Comparison of ENCODE assay signal across 7 mouse cellular contexts in genomic region chr12:100778276-100778933, GRCm38 (mm10). TPM values are rescaled to one million over a fixed set of nuclear protein-coding genes. Genes with fewer than 3 reads are reported as not detected.
DNase-seq lines count a peak whose midpoint lies in the region; ATAC-seq and TF ChIP-seq lines count a peak whose summit lies in the region.

No protein-coding gene starts in this region.

- H3K4me3 ChIP-seq in lung, embryonic 15.5 days, result 0 out of 2 replicates have a peak overlapping the region, but pooled peaks have one; percentile 42
- H3K4me3 ChIP-seq in embryonic facial prominence, embryonic 15.5 days (replicated peaks), result peak overlapping the region; percentile 39
- no peak overlapping the region for H3K4me3 ChIP-seq in intestine, embryonic 16.5 days (ENCODE audit: low read length)
- H3K4me3 ChIP-seq in olfactory bulb, adult 2 months (ENCODE audit: insufficient read depth, low read depth, low read length), result peak overlapping the region; percentile 52

- ATAC-seq in lung, embryonic 15.5 days (ENCODE audit: borderline replicate concordance, extremely low read depth, low FRiP score, low TSS enrichment), result peak; percentile 5; the same call in 1 of the 2 replicates
- no peak for ATAC-seq in embryonic facial prominence, embryonic 15.5 days (ENCODE audit: insufficient number of reproducible peaks, low FRiP score, low TSS enrichment, low read depth)
- ATAC-seq in intestine, embryonic 16.5 days, result peak; percentile 14

- peak overlapping the region; percentile 66 for H3K4me2 ChIP-seq in lung, embryonic 15.5 days
- H3K4me2 ChIP-seq in embryonic facial prominence, embryonic 15.5 days (replicated peaks), result peak overlapping the region; percentile 51
- H3K4me2 ChIP-seq in intestine, embryonic 16.5 days (ENCODE audit: low read depth, low read length), result no peak overlapping the region

- no peaks in the 10 kb centered on the region for H3K27me3 ChIP-seq in lung, embryonic 15.5 days
- H3K27me3 ChIP-seq in embryonic facial prominence, embryonic 15.5 days, result no peaks in the 10 kb centered on the region
- H3K27me3 ChIP-seq in intestine, embryonic 16.5 days (replicated peaks; ENCODE audit: control insufficient read depth, insufficient read depth, low read length), result no peaks in the 10 kb centered on the region

- no peak for TF ChIP-seq CTCF in olfactory bulb, adult 2 months (IDR thresholded peaks at IDR 0.05; ENCODE audit: insufficient read depth, low read depth, low read length)

- 67% methylated on average over 10 of the region's 10 CpGs for WGBS in lung, embryonic 15.5 days
- 57% methylated on average over 10 of the region's 10 CpGs for WGBS in embryonic facial prominence, embryonic 15.5 days
- 75% methylated on average over 10 of the region's 10 CpGs for WGBS in intestine, embryonic 16.5 days
- WGBS in olfactory bulb, adult 2 months, result 70% methylated on average over 10 of the region's 10 CpGs

- DNase-seq in lung, postnatal 10 days, result no peak
- DNase-seq in gastrocnemius, postnatal 25 days, result no peak
- DNase-seq in thymus, postnatal 0 days (ENCODE audit: low spot score), result no peak

- H3K4me1 ChIP-seq in lung, embryonic 15.5 days, result peaks cover 22% of the 10 kb centered on the region
- peaks cover 42% of the 10 kb centered on the region for H3K4me1 ChIP-seq in embryonic facial prominence, embryonic 15.5 days
- H3K4me1 ChIP-seq in intestine, embryonic 16.5 days (ENCODE audit: control insufficient read depth, insufficient read depth, low read length), result peaks cover 8% of the 10 kb centered on the region; the same call in 1 of the 2 replicates
- H3K4me1 ChIP-seq in olfactory bulb, adult 2 months (ENCODE audit: control insufficient read depth, insufficient read depth, low read length), result peaks cover 13% of the 10 kb centered on the region

- H3K9ac ChIP-seq in lung, embryonic 15.5 days, result peak overlapping the region; percentile 4; the same call in 1 of the 2 replicates
- no peak overlapping the region for H3K9ac ChIP-seq in embryonic facial prominence, embryonic 15.5 days
- H3K9ac ChIP-seq in intestine, embryonic 16.5 days (ENCODE audit: low read depth, low read length), result peak overlapping the region; percentile 64; the same call in 1 of the 2 replicates

- H3K36me3 ChIP-seq in lung, embryonic 15.5 days, result no peaks in the 10 kb centered on the region
- H3K36me3 ChIP-seq in embryonic facial prominence, embryonic 15.5 days, result no peaks in the 10 kb centered on the region
- no peaks in the 10 kb centered on the region for H3K36me3 ChIP-seq in intestine, embryonic 16.5 days (ENCODE audit: control insufficient read depth, insufficient read depth, low read length)

- TF ChIP-seq POLR2A in olfactory bulb, adult 2 months (IDR thresholded peaks at IDR 0.05; ENCODE audit: insufficient read depth, low read depth, low read length), result no peak

- peak overlapping the region; percentile 91 for H3K27ac ChIP-seq in lung, embryonic 15.5 days
- peak overlapping the region; percentile 88 for H3K27ac ChIP-seq in embryonic facial prominence, embryonic 15.5 days (replicated peaks)
- no peak overlapping the region; the same call in 1 of the 2 replicates for H3K27ac ChIP-seq in intestine, embryonic 16.5 days (ENCODE audit: low read length)
- H3K27ac ChIP-seq in olfactory bulb, adult 2 months (ENCODE audit: insufficient read depth, low read depth, low read length), result no peak overlapping the region; the same call in 1 of the 2 replicates

- H3K9me3 ChIP-seq in lung, embryonic 15.5 days, result no peaks in the 10 kb centered on the region
- no peaks in the 10 kb centered on the region for H3K9me3 ChIP-seq in embryonic facial prominence, embryonic 15.5 days (replicated peaks)
- no peaks in the 10 kb centered on the region for H3K9me3 ChIP-seq in intestine, embryonic 16.5 days (ENCODE audit: control insufficient read depth, low read length)

RNA-seq across cellular contexts. Expression of gene Dglucy, which starts 0.5 kb away (rescaled TPM):
- polyA plus RNA-seq in lung, embryonic 15.5 days (2015; fragmentation: Nextera tagmentation; extraction: Ambion mirVana), result 5.2 and 5.3 TPM in 2 replicates
- polyA plus RNA-seq in embryonic facial prominence, embryonic 15.5 days (2015; fragmentation: Nextera tagmentation; extraction: Ambion mirVana), result 2.6 and 5.2 TPM in 2 replicates
- 2.6 TPM in 2 replicates for polyA plus RNA-seq in intestine, embryonic 16.5 days (2015; fragmentation: Nextera tagmentation; extraction: Ambion mirVana)
- polyA plus RNA-seq in olfactory bulb, adult 2 months (2012; ENCODE audit: insufficient read depth, insufficient read length, low replicate concordance, missing spikeins), result not detected in 2 replicates
- total RNA-seq in gastrocnemius, postnatal 25 days (2021), result 10 to 100 TPM; 11.5 to 12.3 TPM
- 1.9 and 2.2 TPM in 2 replicates for polyA plus RNA-seq in thymus, postnatal 0 days (2015; fragmentation: Nextera tagmentation; extraction: Ambion mirVana)

RNA-seq across cellular contexts. Expression of gene Rps6ka5, which starts 51.6 kb away (rescaled TPM):
- 4.8 and 5.2 TPM in 2 replicates for polyA plus RNA-seq in lung, embryonic 15.5 days (2015; fragmentation: Nextera tagmentation; extraction: Ambion mirVana)
- polyA plus RNA-seq in embryonic facial prominence, embryonic 15.5 days (2015; fragmentation: Nextera tagmentation; extraction: Ambion mirVana), result 4.5 and 6.2 TPM in 2 replicates
- polyA plus RNA-seq in intestine, embryonic 16.5 days (2015; fragmentation: Nextera tagmentation; extraction: Ambion mirVana), result 1.7 and 1.9 TPM in 2 replicates
- not detected in 2 replicates for polyA plus RNA-seq in olfactory bulb, adult 2 months (2012; ENCODE audit: insufficient read depth, insufficient read length, low replicate concordance, missing spikeins)
- 1 to 10 TPM; 9.5 to 9.8 TPM for total RNA-seq in gastrocnemius, postnatal 25 days (2021)
- polyA plus RNA-seq in thymus, postnatal 0 days (2015; fragmentation: Nextera tagmentation; extraction: Ambion mirVana), result 6.6 and 9.0 TPM in 2 replicates

Comparison
In these comparisons a context has a peak if more than half of its experiments do, and no peak if none do; other contexts are left out.
1. H3K27ac ChIP-seq: peak in lung, embryonic 15.5 days (single experiment) and embryonic facial prominence, embryonic 15.5 days (single experiment); none in intestine, embryonic 16.5 days (single experiment) and olfactory bulb, adult 2 months (single experiment).